Mouse (Mus musculus): ENCODE measurements around the gene Zfp654. TPM values are rescaled to one million over a fixed set of nuclear protein-coding genes. Genes with fewer than 3 reads are reported as not detected.

Zfp654 gene
- total and polyA plus RNA-seq, 3 experiments = 6.5 to 22.6 (median 7.1) TPM

DNA sequence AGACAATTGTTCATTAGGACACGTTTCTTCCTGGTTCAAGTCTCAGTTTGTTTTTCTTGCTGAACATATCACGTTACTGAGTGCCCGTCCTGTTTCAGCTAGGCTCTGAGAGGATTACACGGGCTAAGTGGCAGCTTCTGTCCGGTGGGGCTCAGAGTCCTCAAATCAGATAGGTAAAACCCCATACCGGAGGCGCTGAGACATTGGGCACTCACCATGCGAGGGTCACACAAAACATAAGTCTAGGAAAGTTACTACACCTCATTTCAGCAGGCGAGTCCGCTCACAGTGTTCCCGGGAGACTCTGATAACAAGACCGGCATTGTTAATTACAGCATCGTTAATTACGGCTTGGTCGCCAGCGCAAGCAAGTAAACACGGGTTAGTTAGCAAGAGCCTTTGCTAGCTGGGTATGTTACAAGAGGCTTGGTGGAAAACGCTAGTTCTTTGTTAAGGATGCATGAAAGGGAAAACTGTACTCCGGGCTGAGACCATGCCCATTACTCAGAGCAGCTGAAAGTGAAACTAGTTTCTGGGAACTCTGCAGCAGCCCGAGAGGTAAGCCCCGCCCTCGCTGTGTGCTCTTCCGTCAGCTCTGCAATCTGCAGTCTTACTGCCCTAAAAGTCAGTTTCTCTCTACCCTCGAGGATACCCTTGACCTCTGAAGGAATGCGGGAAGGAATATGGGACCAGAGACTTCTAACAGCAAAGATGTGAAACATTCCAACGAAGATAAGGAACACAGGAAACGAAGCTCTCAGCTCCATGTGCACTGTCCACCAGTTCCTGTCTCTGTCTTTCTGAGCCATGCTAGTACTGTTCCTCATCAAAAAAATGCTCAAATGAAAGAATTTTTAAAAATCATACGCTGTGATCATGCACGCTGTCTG lies 22.2 kb upstream of the Zfp654 start (continued):
- TF ChIP-seq NRF1 (IDR thresholded peaks at IDR 0.05; ENCODE audit: low read depth, low read length) (0 out of 2 replicates have a peak, but pooled peaks have one; percentile 34), ELF1 (IDR thresholded peaks at IDR 0.05; ENCODE audit: low read depth, low read length) (peak; percentile 57), CTCF (conservative IDR thresholded peaks at IDR 0.05 in 1 of 2, IDR thresholded peaks at IDR 0.05 in 1 of 2; ENCODE audit: low read depth in 2 of 2, low read length in 2 of 2) (0 out of 4 replicates have a peak, but pooled peaks of 1 of the 2 experiments have one; percentile 1), ZNF384 (IDR thresholded peaks at IDR 0.05; ENCODE audit: low read depth, low read length) (peak; percentile 23; the same call in 1 of the 2 replicates), BHLHE40 (IDR thresholded peaks at IDR 0.05; ENCODE audit: low read depth, low read length) (peak; percentile 70), NELFE (IDR thresholded peaks at IDR 0.05; ENCODE audit: low read depth, low read length) (peak; percentile 83; the same call in 1 of the 2 replicates), MEF2A (IDR thresholded peaks at IDR 0.05; ENCODE audit: borderline replicate concordance, low read depth, low read length) (peak; percentile 72; the same call in 1 of the 2 replicates), JUND (conservative IDR thresholded peaks at IDR 0.05; ENCODE audit: low read depth, low read length) (no peak), USF2 (conservative IDR thresholded peaks at IDR 0.05; ENCODE audit: low read depth, low read length) (no peak), POLR2A (IDR thresholded peaks at IDR 0.05; ENCODE audit: low read depth, low read length) (peak; percentile 83), HCFC1 (IDR thresholded peaks at IDR 0.05; ENCODE audit: low read depth, low read length) (peak; percentile 57)

DNA sequence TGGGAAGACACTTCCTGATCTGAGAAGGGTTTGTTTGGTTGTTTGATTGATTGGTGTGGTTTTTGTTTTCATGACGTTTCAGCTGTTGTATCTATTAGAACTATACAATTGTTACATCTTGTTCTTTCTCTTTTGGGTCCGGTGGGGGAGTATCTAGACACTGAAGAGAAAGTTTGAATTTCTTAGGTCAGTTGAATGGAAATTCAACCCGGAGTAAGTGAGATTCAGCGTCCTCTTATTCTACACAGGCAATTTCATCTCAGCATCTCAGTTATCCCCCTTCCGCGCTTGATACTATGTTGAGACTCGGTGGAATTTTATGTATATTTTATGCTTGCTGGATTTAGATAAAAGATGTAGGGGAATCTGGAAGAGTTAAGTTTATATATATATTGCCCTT lies 21.4 kb upstream of the Zfp654 start:
- Histone ChIP-seq H3K4me2 (ENCODE audit: insufficient read depth, low read depth, poor library complexity, severe bottlenecking) (peak overlapping the region; percentile 88), H3K9me3 (replicated peaks; ENCODE audit: low read length) (no peaks in the 10 kb centered on the region), H3K4me1 (ENCODE audit: control insufficient read depth in 1 of 2, insufficient read depth in 2 of 2) (peaks cover 6 to 28% of the 10 kb centered on the region in 2 experiments; a peak in 3 of 4 replicates), H3K27me3 (replicated peaks) (no peaks in the 10 kb centered on the region), H3K27ac (ENCODE audit: insufficient read depth, low read depth) (no peak overlapping the region), H3K9ac (ENCODE audit: insufficient read depth, low read depth) (peak overlapping the region; percentile 70), H3K36me3 (replicated peaks in 1 of 2; ENCODE audit: control insufficient read depth in 1 of 2, insufficient read depth in 1 of 2, low read length in 1 of 2) (no peaks in the 10 kb centered on the region), H3K4me3 (replicated peaks in 1 of 3; ENCODE audit: low read depth in 2 of 3, low read length in 2 of 3, poor library complexity in 1 of 3) (peak overlapping the region in 2 of 3 experiments; percentile 73 to 99), H3K79me2 (replicated peaks; ENCODE audit: control insufficient read depth, extremely low read depth, insufficient read depth, poor library complexity, severe bottlenecking) (no peaks in the 10 kb centered on the region)
- dilution Hi-C loops (cut with MboI; ENCODE audit: extremely low pct_ligation_motif_present, extremely low pct_unique_long_range_greater_than_20kb, low sequenced_read_pairs) = no loop called here
- in situ Hi-C loops (cut with MboI; ENCODE audit: low pct_ligation_motif_present, low pct_unique_long_range_greater_than_20kb, low sequenced_read_pairs) = no loop called here
- TF ChIP-seq MEF2A (IDR thresholded peaks at IDR 0.05; ENCODE audit: borderline replicate concordance, low read depth, low read length) (no peak), PAX5 (IDR thresholded peaks at IDR 0.05; ENCODE audit: low read length) (no peak), GABPA (IDR thresholded peaks at IDR 0.05; ENCODE audit: insufficient replicate concordance, low read depth, low read length) (no peak), MAZ (IDR thresholded peaks at IDR 0.05; ENCODE audit: low read depth, low read length) (no peak), NELFE (IDR thresholded peaks at IDR 0.05; ENCODE audit: low read depth, low read length) (no peak), HCFC1 (IDR thresholded peaks at IDR 0.05; ENCODE audit: low read depth, low read length) (no peak), MYC (IDR thresholded peaks at IDR 0.05; ENCODE audit: low read depth, low read length) (no peak), ZC3H11A (IDR thresholded peaks at IDR 0.05; ENCODE audit: low read depth, low read length) (no peak), ETS1 (conservative IDR thresholded peaks at IDR 0.05; ENCODE audit: low read depth, low read length) (no peak), EP300 (IDR thresholded peaks at IDR 0.05; ENCODE audit: low read length) (no peak), TBP (conservative IDR thresholded peaks at IDR 0.05; ENCODE audit: low read depth, low read length) (no peak), POLR2A (IDR thresholded peaks at IDR 0.05; ENCODE audit: low read depth, low read length) (no peak), USF1 (IDR thresholded peaks at IDR 0.05; ENCODE audit: low read depth, low read length) (no peak), CHD2 (IDR thresholded peaks at IDR 0.05; ENCODE audit: low read length) (no peak), KAT2A (IDR thresholded peaks at IDR 0.05; ENCODE audit: insufficient replicate concordance, low read length) (no peak)
- DNase-seq (ENCODE audit: extremely low read depth) = peak; percentile 28
